Mouse (Mus musculus) heart, embryonic 11.5 days (tissue): Measurements from ENCODE around the gene Aco1. TPM values are rescaled to one million over a fixed set of nuclear protein-coding genes. Genes with fewer than 3 reads are reported as not detected.

Source experiments
- ATAC-seq: fragments of 200-750 bp; cut with Nextera tagmentation; replicated peaks from 2 replicates; pipeline ENCODE4 v1.8.0; 2017; ENCODE audit warnings: moderate library complexity; ENCODE audit not compliant: insufficient number of reproducible peaks, low FRiP score, low TSS enrichment
- H3K27ac ChIP-seq: fragments of 300-500 bp; sonication (generic); 2 replicates; pipeline ENCODE4 v1.5.1; 2014; ENCODE audit warnings: mild to moderate bottlenecking, low read depth, low read length
- H3K27me3 ChIP-seq: fragments of 300-500 bp; sonication (generic); 2 replicates; pipeline ENCODE4 v1.6.1; 2014; ENCODE audit warnings: mild to moderate bottlenecking, low read length, mixed read lengths; ENCODE audit not compliant: control insufficient read depth, insufficient read depth
- H3K36me3 ChIP-seq: fragments of 300-500 bp; sonication (generic); 2 replicates; pipeline ENCODE4 v1.6.1; 2014; ENCODE audit warnings: mild to moderate bottlenecking, low read length, moderate library complexity, mixed read lengths; ENCODE audit not compliant: control insufficient read depth, insufficient read depth
- H3K4me1 ChIP-seq: fragments of 300-500 bp; sonication (generic); 2 replicates; pipeline ENCODE4 v1.6.1; 2014; ENCODE audit warnings: low read length; ENCODE audit not compliant: control insufficient read depth, insufficient read depth
- H3K4me2 ChIP-seq: fragments of 300-500 bp; sonication (generic); 2 replicates; pipeline ENCODE4 v1.6.1; 2014; ENCODE audit warnings: mild to moderate bottlenecking, moderate library complexity
- H3K4me3 ChIP-seq: fragments of 300-500 bp; sonication (generic); 2 replicates; pipeline ENCODE4 v1.5.1; 2014; ENCODE audit warnings: low read depth, low read length
- H3K9ac ChIP-seq: fragments of 300-500 bp; sonication (generic); 2 replicates; pipeline ENCODE4 v1.6.1; 2014; ENCODE audit warnings: mild to moderate bottlenecking, low read depth, low read length, moderate library complexity
- H3K9me3 ChIP-seq: fragments of 300-500 bp; sonication (generic); replicated peaks from 2 replicates; pipeline ENCODE4 v1.6.1; 2016; ENCODE audit warnings: low read length; ENCODE audit not compliant: control insufficient read depth
- WGBS: fragments of 180-500 bp; shearing (Covaris S2); extraction: QIAGEN DNeasy Blood & Tissue Kit; methylation state at CpG from one replicate; pipeline ENCODE4 v1.1.7; 2014; ENCODE audit not compliant: insufficient replicate concordance; 5-methylcytosine and 5-hydroxymethylcytosine counted together
- polyA plus RNA-seq: library from polyadenylated mRNA; unstranded; fragments of >200 nt; fragmentation: Nextera tagmentation; extraction: Ambion mirVana; gene quantifications from 2 replicates; pipeline ENCODE4 v1.2.1, GENCODE M21; 2014

Gene Aco1
- polyA plus RNA-seq, 1 experiment from 2014 or later: 32.1 TPM

DNA sequence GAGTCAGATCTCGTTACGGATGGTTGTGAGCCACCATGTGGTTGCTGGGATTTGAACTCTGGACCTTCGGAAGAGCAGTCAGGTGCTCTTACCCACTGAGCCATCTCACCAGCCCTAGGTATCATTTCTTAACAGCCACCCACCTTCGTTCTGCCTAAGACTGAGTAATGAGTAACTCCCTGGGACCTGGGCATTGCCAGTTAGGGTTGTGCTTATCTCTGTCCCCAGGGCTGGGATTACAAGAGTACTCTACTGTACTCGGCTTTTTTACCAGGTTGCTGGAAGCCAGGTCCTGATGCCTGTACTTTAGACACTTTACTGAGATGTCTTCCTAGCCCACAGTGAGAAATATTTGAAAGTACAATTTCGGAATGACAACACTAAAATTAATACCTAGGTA, 69.3 kb downstream of the Aco1 start:
- no peak overlapping the region for H3K27ac ChIP-seq
- no peaks in the 10 kb centered on the region for H3K27me3 ChIP-seq
- no peak overlapping the region for H3K9ac ChIP-seq
- 81% methylated on average over 4 of the region's 6 CpGs for WGBS
- ATAC-seq: no peak
- no peak overlapping the region for H3K4me3 ChIP-seq
- no peak overlapping the region for H3K4me2 ChIP-seq
- no peaks in the 10 kb centered on the region for H3K9me3 ChIP-seq
- no peaks in the 10 kb centered on the region; the same call in 1 of the 2 replicates for H3K4me1 ChIP-seq
- H3K36me3 ChIP-seq: no peaks in the 10 kb centered on the region

DNA sequence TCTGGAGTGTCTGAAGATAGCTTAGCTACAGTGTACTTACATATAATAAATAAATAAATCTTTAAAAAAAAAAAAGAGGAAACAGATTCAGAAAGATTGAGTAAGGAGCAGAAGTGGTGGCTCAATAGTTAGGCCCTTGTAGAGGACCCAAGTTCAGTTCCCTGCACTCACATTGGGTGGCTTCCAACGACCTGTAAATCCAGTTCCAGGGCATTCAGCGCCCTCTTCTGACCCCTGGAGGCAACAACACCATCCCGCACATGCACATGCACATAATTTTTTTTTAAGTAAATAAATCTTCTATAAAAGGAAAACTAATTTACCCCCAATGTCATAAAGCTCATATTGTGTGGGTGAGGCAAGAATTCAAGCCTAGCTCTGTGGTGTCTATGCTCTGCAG, 75.0 kb downstream of the Aco1 start:
- Histone ChIP-seq H3K36me3 (no peaks in the 10 kb centered on the region), H3K9ac (no peak overlapping the region), H3K4me2 (no peak overlapping the region), H3K9me3 (no peaks in the 10 kb centered on the region), H3K27ac (no peak overlapping the region), H3K4me1 (0 out of 2 replicates have a peak, but pooled peaks cover 2% of the 10 kb centered on the region), H3K27me3 (peaks cover 5% of the 10 kb centered on the region; the same call in 1 of the 2 replicates), H3K4me3 (no peak overlapping the region)
- ATAC-seq: no peak
- 50% methylated on average over 3 of the region's 3 CpGs for WGBS

DNA sequence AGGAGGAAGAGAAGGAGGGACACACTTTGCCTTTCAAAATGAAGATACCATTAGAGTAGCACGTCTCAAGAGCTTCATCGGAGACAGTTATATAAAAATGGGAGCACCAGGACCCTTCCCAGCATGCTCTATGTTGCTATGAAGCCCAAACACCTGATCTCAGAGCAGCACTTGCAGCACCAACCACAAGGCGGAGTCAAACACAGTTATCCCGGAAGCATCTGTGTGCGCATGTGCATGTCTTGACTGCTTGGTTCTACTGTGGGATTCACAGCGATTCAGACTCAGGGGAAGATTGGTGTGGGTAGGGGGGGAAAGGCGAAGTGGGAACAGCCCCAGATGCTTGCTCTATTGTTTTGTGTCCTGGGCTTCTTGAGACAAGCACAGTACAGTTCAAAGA, 75.5 kb downstream of the Aco1 start:
- no peak overlapping the region for H3K4me2 ChIP-seq
- H3K4me3 ChIP-seq: no peak overlapping the region
- no peaks in the 10 kb centered on the region for H3K9me3 ChIP-seq
- H3K27me3 ChIP-seq: peaks cover 5% of the 10 kb centered on the region; the same call in 1 of the 2 replicates
- H3K4me1 ChIP-seq: 0 out of 2 replicates have a peak, but pooled peaks cover 2% of the 10 kb centered on the region
- H3K36me3 ChIP-seq: no peaks in the 10 kb centered on the region
- no peak overlapping the region for H3K9ac ChIP-seq
- H3K27ac ChIP-seq: no peak overlapping the region
- 68% methylated on average over 7 of the region's 7 CpGs for WGBS
- ATAC-seq: no peak

DNA sequence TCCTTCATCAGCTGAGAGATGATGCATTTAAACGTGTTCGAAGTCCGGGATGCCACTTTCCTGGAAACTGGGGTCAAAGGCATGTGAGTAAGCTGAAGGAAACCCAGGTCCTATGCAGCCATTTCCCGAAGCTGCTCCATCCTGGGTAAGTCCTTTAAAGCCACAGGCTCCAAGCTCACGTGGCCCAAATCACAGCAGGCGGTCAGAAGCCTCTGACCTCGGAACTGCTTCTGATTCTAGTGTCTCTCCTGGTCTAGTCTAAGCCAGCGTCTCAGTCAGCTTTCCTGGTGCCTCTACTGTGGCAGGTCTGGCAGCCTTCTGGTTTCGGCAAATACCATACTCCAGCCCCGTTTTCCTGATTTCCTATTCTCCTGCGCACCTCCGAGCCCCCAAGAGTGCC, 77.6 kb downstream of the Aco1 start:
- WGBS: 12% methylated on average over 12 of the region's 12 CpGs
- no peak overlapping the region for H3K9ac ChIP-seq

DNA sequence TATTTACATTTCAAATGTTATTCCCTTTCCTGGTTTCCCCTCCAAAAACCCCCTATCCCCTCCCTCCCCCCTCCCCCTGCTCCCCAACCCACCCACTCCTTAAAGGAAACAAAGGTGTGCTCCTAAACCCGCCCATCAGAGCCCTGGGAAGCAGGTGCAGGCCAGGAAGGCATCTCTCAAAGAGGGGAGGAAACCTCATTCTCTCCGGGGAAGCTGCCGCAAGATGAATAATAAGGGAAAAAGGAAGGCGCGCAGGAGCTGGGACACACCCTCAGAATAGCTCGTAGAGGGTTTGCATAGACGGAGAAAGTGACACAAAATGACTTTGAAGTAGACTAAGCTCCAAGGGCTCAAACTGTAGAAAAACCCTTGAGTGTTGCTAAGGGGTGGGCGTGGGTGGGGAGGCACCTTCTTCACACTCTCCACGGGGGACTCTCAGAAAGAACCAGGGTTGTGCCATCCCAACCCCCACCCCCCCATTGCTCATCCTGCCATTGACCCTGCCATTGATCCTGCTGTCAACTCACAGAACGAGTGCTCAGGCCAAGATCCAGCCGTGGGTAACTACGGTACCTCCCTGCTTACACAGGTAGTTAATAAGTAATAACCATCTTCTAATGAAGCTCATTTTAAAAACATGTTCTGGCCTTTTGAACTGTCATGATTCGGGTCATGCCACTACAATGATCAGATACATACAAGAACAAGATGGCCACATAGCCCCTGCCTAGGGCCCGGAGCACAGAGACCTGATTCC, 78.3 kb downstream of the Aco1 start:
- ATAC-seq: no peak
- H3K36me3 ChIP-seq: no peaks in the 10 kb centered on the region
- H3K9me3 ChIP-seq: no peaks in the 10 kb centered on the region
- 0 out of 2 replicates have a peak, but pooled peaks cover 2% of the 10 kb centered on the region for H3K4me1 ChIP-seq
- H3K4me3 ChIP-seq: no peak overlapping the region
- peaks cover 5% of the 10 kb centered on the region; the same call in 1 of the 2 replicates for H3K27me3 ChIP-seq
- H3K9ac ChIP-seq: no peak overlapping the region
- peak overlapping the region; percentile 51; the same call in 1 of the 2 replicates for H3K4me2 ChIP-seq
- 24% methylated on average over 14 of the region's 14 CpGs for WGBS
- no peak overlapping the region for H3K27ac ChIP-seq

More for the DNA sequence above, 77.6 kb downstream of the Aco1 start:
- Histone ChIP-seq H3K9me3 (no peaks in the 10 kb centered on the region), H3K4me3 (peak overlapping the region; percentile 0; the same call in 1 of the 2 replicates), H3K27me3 (peaks cover 5% of the 10 kb centered on the region; the same call in 1 of the 2 replicates), H3K4me1 (0 out of 2 replicates have a peak, but pooled peaks cover 2% of the 10 kb centered on the region), H3K4me2 (peak overlapping the region; percentile 51), H3K27ac (no peak overlapping the region), H3K36me3 (no peaks in the 10 kb centered on the region)
- no peak for ATAC-seq

DNA sequence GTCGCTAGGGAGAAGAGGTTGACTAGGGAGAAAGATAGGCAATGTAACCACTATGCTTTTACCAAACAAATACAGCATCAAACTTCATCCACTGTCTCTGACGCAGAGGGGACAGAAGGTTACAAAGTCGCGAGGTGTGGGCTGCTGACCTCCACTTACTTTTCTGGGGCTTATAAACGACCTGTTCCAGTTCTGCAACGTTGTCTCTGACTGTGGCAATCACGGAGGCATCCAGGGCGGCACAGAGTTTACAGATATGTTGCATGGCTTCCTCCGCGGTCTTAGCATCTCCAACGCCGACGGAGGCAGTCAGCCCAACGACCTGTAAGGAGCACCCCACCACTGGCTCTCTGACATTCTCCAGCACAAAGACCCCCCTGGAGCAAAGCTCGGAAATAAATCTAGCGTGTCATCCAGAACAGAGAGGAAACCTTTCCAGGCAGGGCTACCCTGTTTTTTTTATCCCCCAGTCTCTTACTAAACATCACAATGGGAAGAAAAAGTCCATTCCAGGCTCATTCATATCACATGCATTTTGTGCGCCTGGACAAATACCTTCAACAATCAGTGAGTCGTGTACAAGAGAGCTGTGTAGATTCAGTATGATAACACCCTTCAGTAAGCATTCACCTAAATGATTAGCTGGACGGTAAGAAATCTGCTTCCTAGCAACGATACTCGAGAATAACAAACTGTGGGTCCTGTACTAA, 79.2 kb downstream of the Aco1 start:
- Histone ChIP-seq H3K9ac (no peak overlapping the region), H3K9me3 (no peaks in the 10 kb centered on the region), H3K4me3 (no peak overlapping the region), H3K4me1 (0 out of 2 replicates have a peak, but pooled peaks cover 2% of the 10 kb centered on the region), H3K4me2 (no peak overlapping the region), H3K36me3 (no peaks in the 10 kb centered on the region), H3K27ac (no peak overlapping the region), H3K27me3 (peaks cover 5% of the 10 kb centered on the region; the same call in 1 of the 2 replicates)
- WGBS: 39% methylated on average over 21 of the region's 21 CpGs
- ATAC-seq: no peak

DNA sequence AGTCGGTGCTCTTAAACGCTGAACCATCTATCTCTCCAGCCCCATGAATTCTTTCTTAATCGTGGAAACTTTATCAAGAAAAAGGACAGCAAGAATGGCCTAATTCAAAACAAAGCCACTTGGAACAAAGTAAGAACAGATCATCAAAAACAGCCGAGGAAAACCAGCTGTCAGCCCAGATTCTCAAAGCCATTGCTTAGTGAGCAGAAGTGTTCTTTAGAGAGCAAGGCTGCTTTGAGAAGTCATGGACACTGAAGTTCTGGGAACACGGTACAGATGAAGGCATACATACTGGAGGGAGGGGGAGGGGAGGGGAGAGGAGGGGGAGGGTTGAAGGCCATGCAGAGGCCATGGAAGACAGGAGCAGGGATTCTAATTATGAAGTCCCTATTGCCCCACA, 83.2 kb downstream of the Aco1 start:
- 59% methylated on average over 5 of the region's 5 CpGs for WGBS
- Histone ChIP-seq H3K4me2 (no peak overlapping the region), H3K27ac (no peak overlapping the region), H3K27me3 (peaks cover 5% of the 10 kb centered on the region; the same call in 1 of the 2 replicates), H3K36me3 (no peaks in the 10 kb centered on the region), H3K4me3 (no peak overlapping the region), H3K4me1 (no peaks in the 10 kb centered on the region), H3K9ac (no peak overlapping the region), H3K9me3 (no peaks in the 10 kb centered on the region)
- no peak for ATAC-seq

DNA sequence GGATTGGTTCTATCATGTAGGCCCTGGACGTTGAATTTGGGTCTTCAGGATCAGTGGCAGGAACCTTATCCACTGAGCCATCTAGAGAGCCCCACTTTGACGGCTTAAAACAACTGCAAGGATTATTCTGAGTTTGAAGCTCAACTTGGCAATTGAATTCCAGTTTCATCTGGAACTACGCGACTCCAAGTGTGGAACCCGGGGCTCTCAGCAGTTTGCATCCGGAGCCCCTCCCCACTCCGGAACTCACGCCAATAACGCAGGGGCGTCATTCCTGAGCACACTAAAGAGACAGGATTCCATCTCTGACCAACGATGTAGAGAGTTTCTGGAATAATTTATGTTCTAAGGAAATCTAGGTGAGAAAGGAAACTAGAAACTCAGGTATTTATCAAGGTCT, 84.2 kb downstream of the Aco1 start:
- Histone ChIP-seq H3K4me3 (no peak overlapping the region), H3K4me2 (no peak overlapping the region), H3K4me1 (no peaks in the 10 kb centered on the region), H3K27me3 (no peaks in the 10 kb centered on the region), H3K27ac (no peak overlapping the region), H3K9ac (no peak overlapping the region), H3K36me3 (no peaks in the 10 kb centered on the region), H3K9me3 (no peaks in the 10 kb centered on the region)
- no peak for ATAC-seq
- WGBS: 79% methylated on average over 11 of the region's 11 CpGs
